Mouse (Mus musculus): ENCODE measurements around the gene 4931429L15Rik. TPM values are rescaled to one million over a fixed set of nuclear protein-coding genes. Genes with fewer than 3 reads are reported as not detected.

4931429L15Rik gene
- polyA plus RNA-seq, 1 experiment = 0.42 TPM

DNA sequence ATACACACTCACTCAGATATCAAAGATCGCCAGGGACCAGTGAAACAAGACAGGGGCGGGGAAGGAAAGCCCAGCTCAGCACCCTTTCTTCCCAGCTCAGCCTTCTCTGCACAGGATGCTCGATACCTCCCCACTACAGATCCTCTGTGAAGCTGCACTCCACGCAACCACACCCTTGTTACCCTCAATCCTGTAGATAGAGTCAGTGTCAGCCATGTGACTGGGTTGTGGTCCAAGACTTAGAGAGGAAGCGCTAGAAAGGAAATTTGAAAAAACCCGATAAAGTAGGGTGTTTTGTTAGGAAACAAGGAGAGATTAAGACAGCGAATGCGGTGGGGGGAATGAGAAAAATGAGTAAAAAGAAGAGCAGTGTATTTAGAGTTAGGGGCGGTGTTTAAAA, 47.7 kb downstream of the 4931429L15Rik start:
- Histone ChIP-seq H3K4me1 (ENCODE audit: control insufficient read depth, insufficient read depth, low read length) (no peaks in the 10 kb centered on the region), H3K27ac (ENCODE audit: insufficient read depth, low read length) (no peak overlapping the region), H3K4me3 (ENCODE audit: insufficient read depth, low read length) (no peak overlapping the region; the same call in 1 of the 2 replicates)
- no peak for TF ChIP-seq POLR2A (IDR thresholded peaks at IDR 0.05; ENCODE audit: extremely low read depth, insufficient read depth, low read length)
- TF ChIP-seq CTCF (IDR thresholded peaks at IDR 0.05; ENCODE audit: extremely low read depth, insufficient read depth, low read length) = no peak

DNA sequence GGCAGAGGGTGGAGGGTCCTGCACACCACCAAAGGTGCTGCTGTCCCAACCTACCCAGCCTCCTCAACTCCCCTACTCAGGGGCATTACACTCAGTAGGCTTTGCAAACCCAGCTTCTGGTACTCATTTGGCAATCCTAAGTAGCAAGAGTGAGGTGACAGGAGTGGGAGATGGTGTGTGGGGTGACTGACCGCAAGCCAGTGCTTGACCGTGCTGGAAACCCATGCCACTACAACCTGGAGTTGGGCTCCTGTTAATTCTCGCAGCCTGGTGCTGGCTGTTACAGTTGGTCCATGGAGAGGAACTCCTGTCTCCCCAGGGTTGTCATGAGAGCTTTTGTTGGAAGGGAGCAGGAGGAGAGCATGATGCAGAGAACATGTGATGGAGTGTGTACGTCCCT, 49.0 kb downstream of the 4931429L15Rik start:
- TF ChIP-seq CTCF (IDR thresholded peaks at IDR 0.05; ENCODE audit: extremely low read depth, insufficient read depth, low read length) (no peak), POLR2A (IDR thresholded peaks at IDR 0.05; ENCODE audit: extremely low read depth, insufficient read depth, low read length) (no peak)
- Histone ChIP-seq H3K4me1 (ENCODE audit: control insufficient read depth, insufficient read depth, low read length) (no peaks in the 10 kb centered on the region), H3K4me3 (ENCODE audit: insufficient read depth, low read length) (no peak overlapping the region), H3K27ac (ENCODE audit: insufficient read depth, low read length) (no peak overlapping the region)

DNA sequence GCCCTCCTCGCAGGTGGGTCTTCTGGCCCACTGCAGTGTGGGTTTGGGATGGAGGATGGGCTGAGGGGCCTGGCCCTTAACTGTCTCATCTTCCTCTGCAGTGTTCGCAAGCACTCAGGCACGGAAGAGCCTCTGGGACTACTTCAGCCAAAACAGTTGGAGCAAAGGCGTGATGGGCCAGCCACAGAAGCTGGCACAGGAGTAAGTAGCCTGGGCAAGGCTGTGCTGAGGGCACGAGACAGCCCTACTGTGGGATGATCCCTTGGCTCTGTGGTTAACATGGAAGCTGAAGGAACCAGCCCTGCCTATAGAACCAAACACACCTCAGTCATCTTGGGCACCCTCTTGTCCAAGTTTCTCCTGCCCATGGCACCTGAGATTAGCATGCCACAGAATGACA, 50.7 kb downstream of the 4931429L15Rik start:
- Histone ChIP-seq H3K4me3 (ENCODE audit: insufficient read depth, low read length) (no peak overlapping the region), H3K4me1 (ENCODE audit: control insufficient read depth, insufficient read depth, low read length) (no peaks in the 10 kb centered on the region), H3K27ac (ENCODE audit: insufficient read depth, low read length) (no peak overlapping the region)
- no peak for TF ChIP-seq POLR2A (IDR thresholded peaks at IDR 0.05; ENCODE audit: extremely low read depth, insufficient read depth, low read length)
- no peak for TF ChIP-seq CTCF (IDR thresholded peaks at IDR 0.05; ENCODE audit: extremely low read depth, insufficient read depth, low read length)

DNA sequence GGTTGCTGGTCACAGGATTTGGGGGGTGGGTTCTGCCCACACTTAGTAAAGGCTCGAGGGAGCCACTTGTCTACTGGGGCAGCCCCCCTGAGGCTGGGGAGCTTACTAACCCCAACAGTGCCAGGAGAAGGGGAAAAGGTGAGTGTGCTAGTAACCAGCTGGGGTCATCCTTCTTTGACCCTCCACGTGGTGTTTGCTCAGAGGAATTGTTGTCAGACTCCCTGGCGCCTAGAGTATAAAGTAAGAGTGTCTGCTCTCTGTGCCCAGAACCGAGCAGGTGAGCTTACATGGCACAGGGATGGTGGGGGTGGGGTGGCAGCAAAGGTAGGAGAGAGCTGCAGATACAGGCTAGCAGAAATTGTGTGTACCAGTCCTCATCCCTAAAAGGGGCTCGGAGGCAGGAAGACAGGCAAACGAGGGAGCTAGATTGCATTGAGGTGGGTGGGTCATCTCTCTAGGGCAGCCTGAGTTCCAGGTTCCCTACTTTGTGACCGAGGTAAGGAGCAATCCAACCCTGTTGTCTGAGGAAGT, 51.4 kb downstream of the 4931429L15Rik start, which contains the start of gene Apoa5:
Gene Apoa5, plus strand, starts transcription at position 291 of the 531 bp plus-strand sequence.
- H3K4me3 ChIP-seq (ENCODE audit: insufficient read depth, low read length) = no peak within 1 kb of the TSS
- no peak for TF ChIP-seq CTCF (IDR thresholded peaks at IDR 0.05; ENCODE audit: extremely low read depth, insufficient read depth, low read length)
- TF ChIP-seq POLR2A (IDR thresholded peaks at IDR 0.05; ENCODE audit: extremely low read depth, insufficient read depth, low read length) = no peak
- H3K27ac ChIP-seq (ENCODE audit: insufficient read depth, low read length) = no peak within 1 kb of the TSS
- H3K4me1 ChIP-seq (ENCODE audit: control insufficient read depth, insufficient read depth, low read length) = no peaks in the 10 kb centered on the region

DNA sequence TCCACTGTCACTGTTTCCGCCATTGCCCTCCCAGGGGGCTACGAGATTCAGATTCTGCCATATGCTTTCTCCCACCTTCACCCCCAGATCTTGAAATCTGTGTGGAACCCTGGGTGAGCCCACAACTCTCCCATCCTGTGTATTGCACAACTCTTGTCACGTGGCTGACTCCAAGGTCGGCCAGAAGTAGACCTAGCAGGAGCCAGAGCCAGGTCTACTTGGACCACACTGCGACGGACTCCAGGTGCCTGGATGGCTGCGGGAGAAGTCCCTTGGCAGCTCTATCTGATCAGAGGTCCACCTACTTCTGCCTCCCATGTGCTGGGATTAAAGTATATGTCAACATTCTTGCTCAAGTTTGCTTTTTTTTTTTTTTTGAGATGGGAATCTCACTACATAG, 58.7 kb downstream of the 4931429L15Rik start:
- H3K27ac ChIP-seq (ENCODE audit: insufficient read depth, low read length) = no peak overlapping the region
- H3K4me1 ChIP-seq (ENCODE audit: control insufficient read depth, insufficient read depth, low read length) = no peaks in the 10 kb centered on the region
- TF ChIP-seq POLR2A (IDR thresholded peaks at IDR 0.05; ENCODE audit: extremely low read depth, insufficient read depth, low read length) (no peak), CTCF (IDR thresholded peaks at IDR 0.05; ENCODE audit: extremely low read depth, insufficient read depth, low read length) (no peak)
- H3K4me3 ChIP-seq (ENCODE audit: insufficient read depth, low read length) = no peak overlapping the region

DNA sequence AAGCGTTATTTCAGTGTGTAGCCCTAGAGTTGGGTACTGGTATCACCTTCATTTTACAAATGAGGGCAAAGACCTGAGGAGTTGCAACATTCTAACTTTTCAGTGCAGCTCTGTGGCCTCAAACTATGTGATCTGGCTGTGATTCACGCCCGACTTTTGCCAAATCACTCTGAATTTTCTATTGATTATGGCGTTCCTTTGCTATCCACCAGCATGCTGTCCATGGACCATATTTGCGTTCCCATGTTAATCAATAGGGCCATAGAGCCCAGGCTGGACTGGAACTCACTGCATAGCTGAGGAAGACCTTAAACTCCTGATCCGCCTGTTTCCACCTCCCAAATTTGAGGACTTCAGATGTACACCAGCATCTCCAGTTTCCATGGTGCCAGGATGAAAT, 60.7 kb downstream of the 4931429L15Rik start:
- TF ChIP-seq POLR2A (IDR thresholded peaks at IDR 0.05; ENCODE audit: extremely low read depth, insufficient read depth, low read length) = no peak
- TF ChIP-seq CTCF (IDR thresholded peaks at IDR 0.05; ENCODE audit: extremely low read depth, insufficient read depth, low read length) = no peak
- H3K27ac ChIP-seq (ENCODE audit: insufficient read depth, low read length) = no peak overlapping the region
- H3K4me1 ChIP-seq (ENCODE audit: control insufficient read depth, insufficient read depth, low read length) = no peaks in the 10 kb centered on the region
- no peak overlapping the region for H3K4me3 ChIP-seq (ENCODE audit: insufficient read depth, low read length)

DNA sequence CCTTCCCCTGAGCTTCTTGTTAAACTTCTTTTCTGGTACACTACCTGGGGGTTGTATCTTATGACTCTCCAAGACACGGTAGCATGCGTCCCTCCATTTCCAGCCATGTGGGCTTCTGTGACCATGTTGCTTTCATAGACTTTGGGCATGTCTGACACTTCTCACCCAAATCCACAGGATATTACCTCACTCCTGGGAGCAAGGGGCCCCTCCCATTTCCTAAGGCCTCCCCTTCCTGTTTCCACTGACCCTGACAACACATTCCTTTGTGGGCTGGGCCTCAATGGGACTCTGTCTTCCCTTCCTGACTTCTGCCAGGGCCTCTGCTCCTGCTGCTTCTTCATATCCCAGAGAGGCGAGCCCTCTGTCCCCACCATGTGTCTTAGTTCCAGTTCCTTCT, 62.2 kb downstream of the 4931429L15Rik start:
- Histone ChIP-seq H3K4me1 (ENCODE audit: control insufficient read depth, insufficient read depth, low read length) (no peaks in the 10 kb centered on the region), H3K27ac (ENCODE audit: insufficient read depth, low read length) (no peak overlapping the region), H3K4me3 (ENCODE audit: insufficient read depth, low read length) (no peak overlapping the region)
- TF ChIP-seq CTCF (IDR thresholded peaks at IDR 0.05; ENCODE audit: extremely low read depth, insufficient read depth, low read length) (no peak), POLR2A (IDR thresholded peaks at IDR 0.05; ENCODE audit: extremely low read depth, insufficient read depth, low read length) (no peak)

DNA sequence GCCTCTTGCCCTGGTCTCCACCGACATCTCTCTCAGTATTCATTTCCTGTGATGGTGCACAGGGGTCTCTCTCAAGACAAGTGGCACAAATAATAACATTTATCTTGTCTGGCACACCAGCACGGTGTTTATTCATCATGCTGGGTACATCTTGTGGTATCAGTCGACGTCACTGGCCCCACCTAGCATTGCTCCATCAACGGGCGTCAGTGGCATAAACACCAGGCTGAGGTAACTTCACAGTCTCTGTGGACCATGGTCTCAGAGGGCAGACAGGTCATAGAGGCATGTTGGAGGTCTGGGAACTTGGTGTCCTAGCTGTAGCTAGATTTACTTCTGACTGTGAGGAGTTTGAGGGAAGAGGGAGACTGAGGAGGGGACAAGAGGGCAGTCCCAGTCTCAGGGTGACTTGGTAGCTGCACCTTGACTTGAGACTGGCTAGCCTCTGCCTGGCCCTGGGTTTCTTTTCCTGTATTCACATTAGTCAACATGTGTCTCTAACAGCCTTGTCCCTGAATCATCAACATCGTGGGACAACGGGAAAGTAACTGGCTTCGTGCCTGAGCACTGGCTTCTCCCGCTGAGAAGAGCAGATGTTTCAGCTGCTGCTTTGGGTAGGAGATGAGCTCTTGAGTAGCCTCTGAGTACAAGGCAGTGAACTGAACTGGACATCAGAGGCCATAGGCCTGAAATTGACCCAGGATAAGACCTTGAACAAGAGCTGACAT, 63.0 kb downstream of the 4931429L15Rik start:
- Histone ChIP-seq H3K4me1 (ENCODE audit: control insufficient read depth, insufficient read depth, low read length) (no peaks in the 10 kb centered on the region), H3K4me3 (ENCODE audit: insufficient read depth, low read length) (no peak overlapping the region), H3K27ac (ENCODE audit: insufficient read depth, low read length) (no peak overlapping the region)
- TF ChIP-seq CTCF (IDR thresholded peaks at IDR 0.05; ENCODE audit: extremely low read depth, insufficient read depth, low read length) (no peak), POLR2A (IDR thresholded peaks at IDR 0.05; ENCODE audit: extremely low read depth, insufficient read depth, low read length) (no peak)

- Histone ChIP-seq H3K27ac (ENCODE audit: insufficient read depth, low read length) (no peak overlapping the region), H3K4me1 (ENCODE audit: control insufficient read depth, insufficient read depth, low read length) (no peaks in the 10 kb centered on the region)
- no peak for TF ChIP-seq POLR2A (IDR thresholded peaks at IDR 0.05; ENCODE audit: extremely low read depth, insufficient read depth, low read length)
- no peak for TF ChIP-seq CTCF (IDR thresholded peaks at IDR 0.05; ENCODE audit: extremely low read depth, insufficient read depth, low read length)
Observed at GRCm38 (mm10) chr9:46256177-46256576, 63.6 kb downstream of the 4931429L15Rik start.

More at GRCm38 (mm10) chr9:46256177-46256576, 63.6 kb downstream of the 4931429L15Rik start:
- H3K4me3 ChIP-seq (ENCODE audit: insufficient read depth, low read length) = no peak overlapping the region

Other genes with a start within 250 kb of the 4931429L15Rik start
- gene Apoa1, start 91.4 kb downstream of the 4931429L15Rik start, polyA plus RNA-seq (2012; rRNA removed) = 2.0 and 2.4 TPM in 2 replicates
- 0.96 and 1.1 TPM in 2 replicates for gene Apoc3, start 84.3 kb downstream of the 4931429L15Rik start, polyA plus RNA-seq (2012; rRNA removed)
- 0.04 and 0.13 TPM in 2 replicates for gene Apoa4, start 79.3 kb downstream of the 4931429L15Rik start, polyA plus RNA-seq (2012; rRNA removed)
- not detected in 2 replicates for gene Apoa5, start 51.4 kb downstream of the 4931429L15Rik start, polyA plus RNA-seq (2012; rRNA removed)
- gene Zpr1, start 46.9 kb downstream of the 4931429L15Rik start, polyA plus RNA-seq (2012; rRNA removed) = 42.2 and 43.5 TPM in 2 replicates
- 9.3 and 10.4 TPM in 2 replicates for gene Bud13, start 37.0 kb downstream of the 4931429L15Rik start, polyA plus RNA-seq (2012; rRNA removed)

All from cortical plate, adult 2 months (tissue).